Mouse (Mus musculus): Measurements from ENCODE around the gene Sema5a. TPM values are rescaled to one million over a fixed set of nuclear protein-coding genes. Genes with fewer than 3 reads are reported as not detected.

Sema5a gene
- polyA plus RNA-seq, 1 experiment from 2014 or later = 24.9 TPM

DNA sequence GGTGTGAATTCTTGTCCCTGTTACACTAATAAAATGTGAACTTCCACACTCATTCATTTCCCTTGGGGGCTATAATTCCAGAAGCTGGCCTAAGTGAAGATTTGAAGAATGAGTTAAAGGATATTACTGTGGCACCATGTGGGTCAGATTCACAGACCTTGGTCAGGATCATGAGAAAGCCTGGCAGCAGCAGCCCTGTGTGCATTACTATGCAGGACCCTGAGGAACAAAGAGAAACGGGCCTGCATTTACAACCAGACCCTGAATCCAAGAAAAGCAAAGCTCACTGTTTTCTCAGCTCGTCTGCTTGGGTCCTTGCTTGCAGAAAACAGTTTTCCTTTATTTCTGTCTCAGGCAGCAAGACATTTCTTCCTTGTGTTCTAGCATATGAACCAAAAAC, 374.6 kb downstream of the Sema5a start:
- 74% methylated on average over 2 of the region's 2 CpGs for WGBS
- Histone ChIP-seq H3K4me3 (ENCODE audit: low read depth, low read length) (no peak overlapping the region), H3K27me3 (replicated peaks; ENCODE audit: control insufficient read depth, insufficient read depth, low read length) (no peaks in the 10 kb centered on the region), H3K9me3 (ENCODE audit: control insufficient read depth, low read length) (no peaks in the 10 kb centered on the region), H3K36me3 (ENCODE audit: control insufficient read depth, insufficient read depth, low read length) (no peaks in the 10 kb centered on the region), H3K9ac (ENCODE audit: low read length) (no peak overlapping the region), H3K4me2 (ENCODE audit: low read length) (no peak overlapping the region), H3K27ac (ENCODE audit: low read depth) (no peak overlapping the region), H3K4me1 (replicated peaks; ENCODE audit: control insufficient read depth, insufficient read depth, low read length) (no peaks in the 10 kb centered on the region)
- ATAC-seq (replicated peaks; ENCODE audit: low FRiP score, low TSS enrichment, low read depth) = no peak
- DNase-seq (ENCODE audit: low spot score) = no peak

DNA sequence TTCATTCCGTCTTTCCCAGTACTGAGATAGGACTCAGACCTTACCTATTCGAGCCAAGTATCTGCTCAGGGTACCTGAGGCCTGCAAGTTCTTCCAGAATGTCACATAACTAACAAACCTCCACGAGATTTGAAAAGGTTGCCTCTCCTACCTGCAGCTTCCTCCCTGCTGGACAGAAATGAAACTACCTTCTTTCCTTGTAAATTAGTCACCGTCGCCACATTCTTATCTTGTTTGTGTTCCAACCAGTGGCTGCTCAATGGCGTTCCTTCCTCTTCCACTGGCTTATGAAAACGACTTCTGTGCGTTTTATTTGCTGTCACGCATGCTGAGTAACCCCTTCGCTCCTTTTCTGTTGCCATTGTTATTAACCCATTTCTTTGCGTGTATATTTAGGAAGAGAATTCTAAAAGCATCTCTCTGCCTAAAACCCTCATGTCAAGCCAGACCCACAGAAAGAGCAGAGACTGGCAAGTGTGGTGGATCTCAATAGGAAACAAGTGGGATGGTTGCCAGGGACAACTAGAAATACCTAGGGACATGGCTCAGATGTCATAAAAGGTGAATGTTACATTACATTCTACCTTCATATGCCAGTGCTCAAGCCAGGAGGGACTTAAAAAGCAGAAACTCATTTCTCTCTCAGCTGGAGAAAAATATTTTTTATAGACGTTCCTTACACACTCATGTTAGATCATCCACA, 378.6 kb downstream of the Sema5a start:
- no peak overlapping the region for H3K27ac ChIP-seq (ENCODE audit: low read depth)
- H3K4me3 ChIP-seq (ENCODE audit: low read depth, low read length) = no peak overlapping the region
- no peak overlapping the region for H3K9ac ChIP-seq (ENCODE audit: low read length)
- H3K36me3 ChIP-seq (ENCODE audit: control insufficient read depth, insufficient read depth, low read length) = peaks cover 5% of the 10 kb centered on the region; the same call in 1 of the 2 replicates
- ATAC-seq (replicated peaks; ENCODE audit: low FRiP score, low TSS enrichment, low read depth) (no peak), DNase-seq (ENCODE audit: low spot score) (no peak)
- H3K4me1 ChIP-seq (replicated peaks; ENCODE audit: control insufficient read depth, insufficient read depth, low read length) = no peaks in the 10 kb centered on the region
- no peaks in the 10 kb centered on the region for H3K9me3 ChIP-seq (ENCODE audit: control insufficient read depth, low read length)
- H3K27me3 ChIP-seq (replicated peaks; ENCODE audit: control insufficient read depth, insufficient read depth, low read length) = no peaks in the 10 kb centered on the region
- WGBS = 78% methylated on average over 12 of the region's 12 CpGs
- H3K4me2 ChIP-seq (ENCODE audit: low read length) = no peak overlapping the region

DNA sequence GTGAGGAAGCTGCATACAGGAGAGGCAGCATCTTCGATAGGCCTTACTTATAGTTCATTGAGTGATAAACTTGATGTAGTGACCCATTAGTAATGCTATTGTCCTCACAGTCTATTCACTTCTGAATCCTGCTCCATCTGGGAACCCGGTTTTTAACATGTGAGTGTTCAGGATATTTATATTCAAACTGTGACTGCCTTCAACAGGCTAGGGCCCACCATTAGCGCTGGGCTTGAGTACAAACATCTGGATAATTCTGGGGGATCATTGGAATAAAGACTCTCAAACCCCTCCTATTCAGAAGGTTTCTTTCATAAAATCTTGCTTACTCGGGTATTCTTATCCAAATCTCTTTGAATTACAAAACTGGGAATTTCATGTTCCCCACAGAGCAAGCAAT, 379.5 kb downstream of the Sema5a start:
- H3K4me2 ChIP-seq (ENCODE audit: low read length) = no peak overlapping the region
- no peaks in the 10 kb centered on the region for H3K4me1 ChIP-seq (replicated peaks; ENCODE audit: control insufficient read depth, insufficient read depth, low read length)
- no peak overlapping the region for H3K4me3 ChIP-seq (ENCODE audit: low read depth, low read length)
- WGBS = 65% methylated on average over 4 of the region's 4 CpGs
- peaks cover 8% of the 10 kb centered on the region; the same call in 1 of the 2 replicates for H3K36me3 ChIP-seq (ENCODE audit: control insufficient read depth, insufficient read depth, low read length)
- H3K9ac ChIP-seq (ENCODE audit: low read length) = no peak overlapping the region
- H3K27me3 ChIP-seq (replicated peaks; ENCODE audit: control insufficient read depth, insufficient read depth, low read length) = no peaks in the 10 kb centered on the region
- ATAC-seq (replicated peaks; ENCODE audit: low FRiP score, low TSS enrichment, low read depth) (no peak), DNase-seq (ENCODE audit: low spot score) (no peak)
- no peak overlapping the region for H3K27ac ChIP-seq (ENCODE audit: low read depth)
- H3K9me3 ChIP-seq (ENCODE audit: control insufficient read depth, low read length) = no peaks in the 10 kb centered on the region

DNA sequence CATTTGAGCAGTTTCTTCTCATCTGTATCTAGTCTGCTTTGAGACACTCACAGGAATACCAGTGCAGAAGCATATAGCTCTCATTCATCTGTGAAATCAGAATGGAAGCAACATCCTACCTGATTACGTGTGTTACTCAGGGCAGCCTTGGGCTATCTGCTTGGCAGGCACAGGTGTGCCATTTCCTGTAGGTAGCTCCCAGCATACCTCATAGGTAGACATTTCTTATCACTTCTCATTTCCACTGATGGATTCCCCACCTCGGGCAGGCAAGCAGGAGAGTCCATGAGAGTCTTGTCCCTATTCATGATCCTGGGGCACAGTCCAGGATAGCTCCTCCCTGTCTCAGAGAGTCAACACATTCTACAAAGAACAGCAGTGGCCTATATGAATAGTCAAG, 381.4 kb downstream of the Sema5a start:
- Histone ChIP-seq H3K9me3 (ENCODE audit: control insufficient read depth, low read length) (no peaks in the 10 kb centered on the region), H3K36me3 (ENCODE audit: control insufficient read depth, insufficient read depth, low read length) (peaks cover 8% of the 10 kb centered on the region; the same call in 1 of the 2 replicates), H3K27ac (ENCODE audit: low read depth) (no peak overlapping the region), H3K4me3 (ENCODE audit: low read depth, low read length) (no peak overlapping the region), H3K4me2 (ENCODE audit: low read length) (no peak overlapping the region), H3K9ac (ENCODE audit: low read length) (no peak overlapping the region), H3K4me1 (replicated peaks; ENCODE audit: control insufficient read depth, insufficient read depth, low read length) (no peaks in the 10 kb centered on the region), H3K27me3 (replicated peaks; ENCODE audit: control insufficient read depth, insufficient read depth, low read length) (no peaks in the 10 kb centered on the region)
- WGBS = 88% methylated on average over 2 of the region's 2 CpGs
- DNase-seq (ENCODE audit: low spot score) = no peak
- no peak for ATAC-seq (replicated peaks; ENCODE audit: low FRiP score, low TSS enrichment, low read depth)

DNA sequence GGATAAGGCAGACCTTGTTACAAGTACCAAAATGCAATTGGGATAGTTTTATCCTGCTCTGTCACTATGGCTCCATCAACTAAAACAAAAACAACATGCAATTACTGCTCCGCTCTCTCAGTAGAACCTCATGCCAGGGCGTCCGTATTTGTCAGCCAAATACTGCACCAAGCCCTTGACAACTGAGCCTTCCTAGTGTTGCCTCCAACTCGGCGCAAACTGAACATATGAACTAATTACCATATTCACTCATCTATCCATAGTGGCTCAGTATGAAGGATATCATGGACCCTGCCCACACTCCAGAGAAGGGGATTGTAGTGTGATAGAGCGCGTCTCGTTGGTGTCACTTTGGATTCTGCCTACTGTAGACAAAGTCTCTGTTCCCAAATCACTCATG, 389.1 kb downstream of the Sema5a start:
- no peaks in the 10 kb centered on the region for H3K4me1 ChIP-seq (replicated peaks; ENCODE audit: control insufficient read depth, insufficient read depth, low read length)
- no peak for ATAC-seq (replicated peaks; ENCODE audit: low FRiP score, low TSS enrichment, low read depth)
- no peaks in the 10 kb centered on the region for H3K36me3 ChIP-seq (ENCODE audit: control insufficient read depth, insufficient read depth, low read length)
- H3K9ac ChIP-seq (ENCODE audit: low read length) = no peak overlapping the region
- 96% methylated on average over 8 of the region's 8 CpGs for WGBS
- no peaks in the 10 kb centered on the region for H3K27me3 ChIP-seq (replicated peaks; ENCODE audit: control insufficient read depth, insufficient read depth, low read length)
- no peaks in the 10 kb centered on the region for H3K9me3 ChIP-seq (ENCODE audit: control insufficient read depth, low read length)
- no peak overlapping the region for H3K27ac ChIP-seq (ENCODE audit: low read depth)
- DNase-seq (ENCODE audit: low spot score) = no peak
- no peak overlapping the region for H3K4me3 ChIP-seq (ENCODE audit: low read depth, low read length)
- no peak overlapping the region for H3K4me2 ChIP-seq (ENCODE audit: low read length)

DNA sequence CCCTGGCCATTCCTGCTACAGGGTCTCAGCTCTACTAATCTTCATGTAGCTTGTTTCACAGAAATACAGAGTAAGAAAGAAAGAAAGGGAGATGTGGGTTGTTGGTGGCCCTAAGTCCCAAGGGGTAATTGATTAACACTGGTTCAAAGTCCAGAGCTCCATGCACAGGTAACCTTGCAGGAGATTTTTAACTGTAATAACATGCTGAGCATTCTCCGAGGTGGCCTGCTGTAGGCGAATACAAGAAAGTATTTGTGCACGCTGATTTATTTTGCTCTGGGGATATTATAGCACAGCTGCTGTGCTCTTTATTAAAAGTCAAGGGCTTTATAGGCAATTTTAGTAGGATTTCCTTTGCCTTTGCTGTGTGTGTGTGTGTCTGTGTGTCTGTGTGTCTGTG, 393.3 kb downstream of the Sema5a start:
- no peaks in the 10 kb centered on the region for H3K27me3 ChIP-seq (replicated peaks; ENCODE audit: control insufficient read depth, insufficient read depth, low read length)
- WGBS = 73% methylated on average over 3 of the region's 3 CpGs
- no peak overlapping the region for H3K4me2 ChIP-seq (ENCODE audit: low read length)
- no peak overlapping the region for H3K9ac ChIP-seq (ENCODE audit: low read length)
- no peak overlapping the region for H3K27ac ChIP-seq (ENCODE audit: low read depth)
- H3K4me3 ChIP-seq (ENCODE audit: low read depth, low read length) = no peak overlapping the region
- ATAC-seq (replicated peaks; ENCODE audit: low FRiP score, low TSS enrichment, low read depth) (no peak), DNase-seq (ENCODE audit: low spot score) (no peak)
- H3K4me1 ChIP-seq (replicated peaks; ENCODE audit: control insufficient read depth, insufficient read depth, low read length) = no peaks in the 10 kb centered on the region
- H3K36me3 ChIP-seq (ENCODE audit: control insufficient read depth, insufficient read depth, low read length) = peaks cover 11% of the 10 kb centered on the region
- no peaks in the 10 kb centered on the region for H3K9me3 ChIP-seq (ENCODE audit: control insufficient read depth, low read length)

DNA sequence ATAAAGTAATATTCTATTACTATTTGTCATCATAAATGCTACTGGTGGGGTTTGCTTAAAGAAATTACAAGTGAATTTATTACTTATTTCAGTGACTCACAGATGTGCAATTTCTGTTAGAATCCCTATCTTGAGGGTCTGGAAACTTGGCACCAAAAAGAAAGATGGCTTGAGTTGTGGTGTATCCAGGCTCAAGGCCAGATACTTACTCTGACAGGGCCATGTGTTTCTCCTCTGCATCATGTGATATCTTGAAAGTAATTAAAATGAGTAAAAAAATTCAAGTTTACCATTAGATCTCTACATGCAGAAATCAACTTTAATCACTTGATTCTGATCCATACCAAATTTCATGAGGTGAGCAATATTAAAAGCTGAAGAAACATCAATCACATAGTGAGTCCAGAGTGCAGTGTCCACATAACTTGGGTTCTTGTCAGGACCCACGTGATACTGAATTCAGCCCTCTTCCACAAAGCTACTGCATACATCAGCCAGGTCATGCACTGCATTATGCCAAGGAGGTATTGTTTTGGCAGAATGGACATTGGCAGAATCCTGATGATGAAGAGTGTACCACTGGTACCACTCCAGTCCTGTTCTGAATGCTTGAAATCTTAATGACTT, 402.6 kb downstream of the Sema5a start:
- H3K9me3 ChIP-seq (ENCODE audit: control insufficient read depth, low read length) = no peaks in the 10 kb centered on the region
- no peak for ATAC-seq (replicated peaks; ENCODE audit: low FRiP score, low TSS enrichment, low read depth)
- no peaks in the 10 kb centered on the region for H3K36me3 ChIP-seq (ENCODE audit: control insufficient read depth, insufficient read depth, low read length)
- H3K4me2 ChIP-seq (ENCODE audit: low read length) = no peak overlapping the region
- no peaks in the 10 kb centered on the region for H3K27me3 ChIP-seq (replicated peaks; ENCODE audit: control insufficient read depth, insufficient read depth, low read length)
- H3K27ac ChIP-seq (ENCODE audit: low read depth) = no peak overlapping the region
- DNase-seq (ENCODE audit: low spot score) = no peak
- WGBS = 66% methylated on average over 1 of the region's 1 CpGs
- H3K4me3 ChIP-seq (ENCODE audit: low read depth, low read length) = no peak overlapping the region
- no peak overlapping the region for H3K9ac ChIP-seq (ENCODE audit: low read length)
- peaks cover 13% of the 10 kb centered on the region for H3K4me1 ChIP-seq (replicated peaks; ENCODE audit: control insufficient read depth, insufficient read depth, low read length)

DNA sequence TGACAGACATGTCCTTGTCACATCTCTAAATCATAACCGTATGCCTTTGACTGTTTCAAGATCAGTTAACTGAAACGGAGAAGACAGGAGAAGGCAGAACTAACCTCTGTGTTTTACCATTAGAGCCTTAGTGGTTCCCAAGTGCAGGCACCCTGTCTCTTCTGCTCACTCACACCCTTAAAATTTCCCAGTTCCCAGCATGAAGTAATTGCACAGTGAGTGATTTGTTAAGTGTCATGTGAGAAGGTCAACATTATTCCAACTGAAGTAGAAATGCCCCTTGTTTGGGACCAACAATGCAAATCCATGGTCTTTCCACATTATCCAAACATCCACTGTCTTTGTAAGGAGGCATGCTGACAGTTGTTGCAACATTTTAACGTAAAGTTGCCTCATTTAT, 409.4 kb downstream of the Sema5a start:
- ATAC-seq (replicated peaks; ENCODE audit: low FRiP score, low TSS enrichment, low read depth) (no peak), DNase-seq (ENCODE audit: low spot score) (no peak)
- no peak overlapping the region for H3K27ac ChIP-seq (ENCODE audit: low read depth)
- no peak overlapping the region for H3K9ac ChIP-seq (ENCODE audit: low read length)
- H3K27me3 ChIP-seq (replicated peaks; ENCODE audit: control insufficient read depth, insufficient read depth, low read length) = no peaks in the 10 kb centered on the region
- H3K36me3 ChIP-seq (ENCODE audit: control insufficient read depth, insufficient read depth, low read length) = no peaks in the 10 kb centered on the region
- no peaks in the 10 kb centered on the region for H3K9me3 ChIP-seq (ENCODE audit: control insufficient read depth, low read length)
- H3K4me2 ChIP-seq (ENCODE audit: low read length) = no peak overlapping the region
- H3K4me3 ChIP-seq (ENCODE audit: low read depth, low read length) = no peak overlapping the region
- no peaks in the 10 kb centered on the region for H3K4me1 ChIP-seq (replicated peaks; ENCODE audit: control insufficient read depth, insufficient read depth, low read length)
- WGBS = 87% methylated on average over 3 of the region's 3 CpGs

DNA sequence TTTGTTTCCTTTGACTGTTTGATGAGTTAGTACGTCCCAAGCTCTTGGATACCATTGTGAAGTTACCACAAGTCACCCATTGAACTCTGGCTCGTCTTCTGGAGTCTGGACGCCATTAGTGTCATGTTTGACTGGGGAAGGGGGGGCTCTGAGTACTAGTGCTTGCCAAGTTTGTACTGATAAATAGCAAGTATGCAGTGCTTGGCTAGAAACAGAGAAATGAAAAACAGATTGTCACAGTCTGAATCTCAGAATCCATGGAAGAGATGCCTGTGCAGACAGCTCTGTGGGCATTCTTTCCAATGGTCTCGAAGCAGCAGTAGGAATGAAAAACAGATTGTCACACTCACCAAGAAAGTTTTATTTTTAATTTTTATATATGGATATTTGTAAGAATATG, 411.4 kb downstream of the Sema5a start:
- H3K9ac ChIP-seq (ENCODE audit: low read length) = no peak overlapping the region
- no peaks in the 10 kb centered on the region for H3K36me3 ChIP-seq (ENCODE audit: control insufficient read depth, insufficient read depth, low read length)
- no peaks in the 10 kb centered on the region for H3K9me3 ChIP-seq (ENCODE audit: control insufficient read depth, low read length)
- no peaks in the 10 kb centered on the region for H3K4me1 ChIP-seq (replicated peaks; ENCODE audit: control insufficient read depth, insufficient read depth, low read length)
- WGBS = 64% methylated on average over 4 of the region's 4 CpGs
- no peak overlapping the region for H3K4me2 ChIP-seq (ENCODE audit: low read length)
- no peak overlapping the region for H3K4me3 ChIP-seq (ENCODE audit: low read depth, low read length)
- H3K27me3 ChIP-seq (replicated peaks; ENCODE audit: control insufficient read depth, insufficient read depth, low read length) = no peaks in the 10 kb centered on the region
- H3K27ac ChIP-seq (ENCODE audit: low read depth) = no peak overlapping the region
- ATAC-seq (replicated peaks; ENCODE audit: low FRiP score, low TSS enrichment, low read depth) = no peak
- no peak for DNase-seq (ENCODE audit: low spot score)

All from intestine, embryonic 14.5 days (tissue).